Mouse (Mus musculus): ENCODE data around the gene Rsf1. TPM values are rescaled to one million over a fixed set of nuclear protein-coding genes. Genes with fewer than 3 reads are reported as not detected.
A peak's percentile ranks its signal among the peaks of the same experiment; 100 is the strongest.

Rsf1 gene
- polyA plus RNA-seq, 1 experiment from 2014 or later, result 41.7 TPM

DNA sequence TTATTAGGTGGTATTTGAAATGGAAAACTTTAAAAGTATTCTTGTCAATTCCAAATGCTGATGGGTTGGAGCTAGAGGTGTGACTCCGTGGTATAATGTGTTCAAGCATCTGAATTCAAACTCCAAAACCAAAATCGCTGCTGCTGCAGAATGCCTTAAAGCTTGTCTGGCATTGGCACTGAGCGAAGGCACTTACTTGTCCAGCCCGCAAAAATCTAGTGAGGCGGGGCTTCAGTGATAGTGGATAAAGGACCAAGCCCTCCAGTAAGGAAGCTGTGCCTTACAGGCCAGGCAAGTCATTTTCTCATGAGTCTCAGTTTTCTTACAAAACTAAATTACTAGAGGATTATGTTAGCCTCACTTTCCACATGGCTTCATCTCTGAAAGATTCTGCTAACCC is 128.1 kb downstream of the Rsf1 start:
- Histone ChIP-seq H3K4me2 (no peak overlapping the region), H3K27me3 (no peaks in the 10 kb centered on the region), H3K9ac (no peak overlapping the region), H3K9me3 (replicated peaks) (no peaks in the 10 kb centered on the region), H3K4me3 (no peak overlapping the region), H3K4me1 (no peaks in the 10 kb centered on the region), H3K27ac (no peak overlapping the region), H3K36me3 (ENCODE audit: poor library complexity, severe bottlenecking) (peaks cover 25% of the 10 kb centered on the region)
- 86% methylated on average over 5 of the region's 5 CpGs for WGBS
- ATAC-seq, result no peak

DNA sequence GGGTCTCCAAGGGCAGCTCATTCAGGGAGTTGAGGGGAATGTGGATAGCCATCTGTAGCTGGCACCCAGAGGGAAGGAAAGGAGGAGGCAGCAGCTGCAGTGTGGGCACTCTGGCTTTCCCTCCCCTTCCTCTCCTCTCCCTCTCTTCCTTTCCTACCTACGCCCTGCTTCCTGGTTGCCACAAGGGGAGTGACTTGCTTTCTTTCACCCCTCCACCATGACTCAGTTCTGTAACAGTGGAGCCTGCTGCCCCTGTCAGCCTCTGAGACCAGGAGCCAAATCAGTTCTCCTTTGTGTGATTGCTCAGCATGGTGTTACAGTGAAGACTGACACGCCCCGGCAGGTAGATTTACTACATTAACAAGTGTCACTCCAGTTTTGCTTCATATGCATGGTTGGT is 129.5 kb downstream of the Rsf1 start:
- Histone ChIP-seq H3K27me3 (no peaks in the 10 kb centered on the region), H3K36me3 (ENCODE audit: poor library complexity, severe bottlenecking) (peaks cover 34% of the 10 kb centered on the region), H3K9ac (no peak overlapping the region), H3K9me3 (replicated peaks) (no peaks in the 10 kb centered on the region), H3K4me1 (no peaks in the 10 kb centered on the region), H3K4me2 (no peak overlapping the region), H3K27ac (no peak overlapping the region), H3K4me3 (no peak overlapping the region)
- WGBS, result 91% methylated on average over 3 of the region's 3 CpGs
- ATAC-seq, result no peak

DNA sequence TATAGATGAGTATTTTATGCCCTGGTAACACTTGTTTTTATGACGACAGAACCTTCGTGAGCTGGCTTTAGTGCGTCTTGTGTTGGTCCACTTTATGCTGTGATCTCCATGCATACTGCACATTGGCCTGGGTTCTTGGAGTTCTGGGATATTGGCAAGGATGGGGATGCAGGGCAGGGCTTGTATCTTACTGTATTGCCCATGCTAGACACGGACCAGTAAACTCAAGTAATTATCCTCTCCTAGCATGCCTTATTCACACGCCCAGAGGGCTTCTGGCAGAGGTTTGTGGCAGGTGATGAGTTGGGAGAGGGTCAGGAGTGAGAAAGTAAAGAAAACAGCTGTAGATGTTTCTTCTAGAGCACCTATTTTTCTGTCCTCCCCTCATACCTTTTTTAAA is 135.0 kb downstream of the Rsf1 start:
- H3K9me3 ChIP-seq (replicated peaks), result no peaks in the 10 kb centered on the region
- no peaks in the 10 kb centered on the region for H3K4me1 ChIP-seq
- H3K36me3 ChIP-seq (ENCODE audit: poor library complexity, severe bottlenecking), result peaks cover 76% of the 10 kb centered on the region
- H3K4me3 ChIP-seq, result no peak overlapping the region
- H3K27ac ChIP-seq, result no peak overlapping the region
- ATAC-seq, result no peak
- WGBS, result 97% methylated on average over 5 of the region's 5 CpGs
- H3K27me3 ChIP-seq, result no peaks in the 10 kb centered on the region
- no peak overlapping the region for H3K9ac ChIP-seq
- no peak overlapping the region for H3K4me2 ChIP-seq

DNA sequence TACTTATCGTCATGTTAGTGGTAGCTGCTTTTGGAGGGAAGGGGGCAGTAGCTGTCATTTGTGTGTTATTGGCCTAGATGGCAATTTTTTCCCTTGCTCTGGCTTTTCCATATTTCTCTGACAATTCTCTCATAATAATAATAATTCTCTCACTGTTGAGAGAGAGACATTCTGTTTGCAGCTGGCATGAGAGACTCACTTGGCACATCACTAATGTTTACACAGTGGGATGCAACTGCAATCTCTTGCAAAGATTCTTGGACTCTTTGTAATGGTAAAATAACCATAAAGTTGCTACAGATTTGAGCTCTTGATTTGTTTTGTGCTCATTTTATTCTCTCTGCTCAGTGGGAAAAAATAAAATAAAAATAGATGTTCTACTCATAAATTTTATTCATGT is 137.6 kb downstream of the Rsf1 start:
- Histone ChIP-seq H3K4me3 (no peak overlapping the region), H3K9me3 (replicated peaks) (no peaks in the 10 kb centered on the region), H3K27ac (no peak overlapping the region), H3K4me2 (no peak overlapping the region), H3K4me1 (no peaks in the 10 kb centered on the region), H3K36me3 (ENCODE audit: poor library complexity, severe bottlenecking) (peaks cover 81% of the 10 kb centered on the region), H3K27me3 (no peaks in the 10 kb centered on the region), H3K9ac (no peak overlapping the region)
- WGBS, result 97% methylated on average over 1 of the region's 1 CpGs
- no peak for ATAC-seq

DNA sequence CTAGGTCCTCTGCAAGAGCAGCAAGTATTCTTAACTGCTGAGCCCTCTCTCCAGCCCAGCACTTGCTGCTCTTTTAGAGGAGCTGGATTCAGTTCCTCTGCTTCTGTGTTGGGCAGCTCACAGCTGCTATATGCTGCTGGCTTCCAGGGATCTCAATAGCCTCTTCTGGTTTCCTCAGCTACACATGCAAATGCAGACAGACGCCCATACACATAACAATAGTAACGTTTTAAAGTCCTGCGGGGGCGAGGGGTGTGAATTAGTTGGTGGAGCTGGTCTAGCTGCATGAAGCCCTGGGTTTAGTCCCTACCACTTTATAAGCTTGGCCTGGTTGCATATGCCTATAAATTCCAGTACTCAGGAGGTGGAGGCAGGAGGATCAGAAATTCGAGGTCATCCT is 139.4 kb downstream of the Rsf1 start:
- no peaks in the 10 kb centered on the region for H3K27me3 ChIP-seq
- no peak overlapping the region for H3K4me2 ChIP-seq
- ATAC-seq, result no peak
- 67% methylated on average over 5 of the region's 5 CpGs for WGBS
- no peak overlapping the region for H3K9ac ChIP-seq
- no peak overlapping the region for H3K4me3 ChIP-seq
- H3K27ac ChIP-seq, result no peak overlapping the region
- peaks cover 68% of the 10 kb centered on the region for H3K36me3 ChIP-seq (ENCODE audit: poor library complexity, severe bottlenecking)
- H3K9me3 ChIP-seq (replicated peaks), result no peaks in the 10 kb centered on the region
- no peaks in the 10 kb centered on the region for H3K4me1 ChIP-seq

DNA sequence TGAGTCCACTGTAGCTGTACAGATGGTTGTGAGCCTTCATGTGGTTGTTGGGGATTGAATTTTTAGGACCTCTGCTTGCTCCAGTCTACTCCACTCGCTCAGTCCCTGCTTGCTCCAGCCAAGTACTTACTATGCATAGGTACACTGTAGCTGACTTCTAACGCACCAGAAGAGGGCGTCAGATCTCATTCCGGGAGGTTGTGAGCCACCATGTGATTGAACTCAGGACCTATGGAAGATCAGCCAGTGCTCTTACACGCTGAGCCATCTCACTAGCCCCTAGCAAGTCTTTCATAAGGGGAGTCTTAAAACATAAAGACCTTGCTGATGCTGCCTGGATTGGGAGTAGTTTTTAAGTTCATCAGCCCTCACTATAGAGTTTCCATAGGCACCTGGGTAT is 140.4 kb downstream of the Rsf1 start:
- WGBS, result 83% methylated on average over 5 of the region's 5 CpGs
- Histone ChIP-seq H3K27me3 (no peaks in the 10 kb centered on the region), H3K9ac (no peak overlapping the region), H3K36me3 (ENCODE audit: poor library complexity, severe bottlenecking) (peaks cover 63% of the 10 kb centered on the region), H3K4me3 (no peak overlapping the region), H3K4me1 (no peaks in the 10 kb centered on the region), H3K27ac (no peak overlapping the region), H3K9me3 (replicated peaks) (no peaks in the 10 kb centered on the region), H3K4me2 (no peak overlapping the region)
- ATAC-seq, result no peak

DNA sequence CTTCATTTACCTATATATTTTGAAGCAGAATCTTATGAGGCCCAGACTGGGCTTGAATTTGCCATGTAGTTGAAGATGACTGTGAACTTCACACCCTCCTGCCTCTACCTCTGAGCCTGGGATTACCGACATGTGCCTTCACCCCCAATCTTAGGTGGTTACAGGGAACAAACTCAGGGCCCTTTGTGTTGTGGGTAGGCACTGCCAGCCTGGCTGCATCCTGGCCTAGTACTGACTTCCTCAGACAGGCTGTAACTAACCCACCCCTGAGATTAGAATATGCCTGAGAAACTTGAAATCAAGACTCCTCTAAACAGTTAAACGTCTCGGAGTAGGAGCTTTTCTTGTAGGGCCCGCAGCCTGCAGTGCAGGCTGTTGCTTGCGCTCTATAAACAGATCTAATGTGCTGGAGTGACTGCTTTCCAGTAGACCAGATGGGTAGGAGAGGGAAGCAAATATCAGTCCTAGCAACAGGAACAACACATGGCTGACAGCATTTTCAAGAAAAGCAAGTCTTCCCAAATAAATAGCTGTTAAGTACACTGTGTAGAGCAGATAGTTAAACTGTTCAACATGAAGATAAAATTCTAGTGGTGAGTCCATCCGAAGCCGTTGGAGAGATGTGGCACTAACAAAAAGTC is 142.7 kb downstream of the Rsf1 start:
- H3K9me3 ChIP-seq (replicated peaks), result no peaks in the 10 kb centered on the region
- H3K27ac ChIP-seq, result no peak overlapping the region
- WGBS, result 88% methylated on average over 7 of the region's 7 CpGs
- H3K4me3 ChIP-seq, result no peak overlapping the region
- ATAC-seq, result peak; percentile 50; the same call in 1 of the 2 replicates
- no peaks in the 10 kb centered on the region for H3K4me1 ChIP-seq
- H3K9ac ChIP-seq, result no peak overlapping the region
- peaks cover 52% of the 10 kb centered on the region for H3K36me3 ChIP-seq (ENCODE audit: poor library complexity, severe bottlenecking)
- no peaks in the 10 kb centered on the region for H3K27me3 ChIP-seq
- H3K4me2 ChIP-seq, result no peak overlapping the region

DNA sequence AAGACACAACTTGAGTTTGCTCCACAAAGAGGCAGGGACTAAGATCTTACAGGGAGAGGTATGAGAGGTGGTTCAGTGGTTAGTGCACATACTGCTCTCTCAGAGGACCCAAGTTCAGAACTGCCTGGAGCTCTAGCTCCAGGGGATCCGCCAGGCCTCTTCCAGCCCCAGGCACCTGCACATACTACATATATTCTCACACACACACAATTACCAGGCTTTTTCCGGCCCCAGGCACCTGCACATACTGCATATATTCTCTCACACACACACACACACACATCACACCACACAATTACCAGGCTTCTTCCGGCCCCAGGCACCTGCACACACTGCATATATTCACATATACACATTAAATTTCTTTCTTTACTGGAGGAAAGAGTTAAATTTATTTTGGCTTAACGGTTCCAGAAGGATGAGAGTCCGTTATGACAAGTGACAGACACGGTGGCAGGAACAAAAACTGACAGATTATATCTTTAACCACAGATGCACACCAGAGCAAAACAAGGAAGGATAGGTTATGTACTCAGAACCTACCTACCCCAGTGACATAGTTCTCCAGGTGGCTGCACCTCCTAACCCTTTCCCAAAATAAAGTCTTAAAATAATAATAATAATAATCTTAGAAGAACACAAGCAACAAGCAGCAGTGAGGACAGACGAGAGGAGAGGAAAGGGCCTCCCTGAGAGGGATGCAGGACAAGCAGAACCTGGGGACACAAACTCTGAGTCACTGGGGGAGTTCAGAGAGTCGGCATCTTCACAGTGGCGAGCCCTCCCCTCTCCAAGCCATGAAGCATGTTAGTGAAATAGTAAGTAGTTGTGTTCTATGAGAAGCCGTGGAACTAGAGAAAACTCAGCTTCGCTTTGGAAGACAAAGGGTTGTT is 144.2 kb downstream of the Rsf1 start:
- Histone ChIP-seq H3K27ac (no peak overlapping the region; the same call in 1 of the 2 replicates), H3K9me3 (replicated peaks) (no peaks in the 10 kb centered on the region), H3K4me2 (no peak overlapping the region), H3K27me3 (no peaks in the 10 kb centered on the region), H3K4me3 (no peak overlapping the region), H3K36me3 (ENCODE audit: poor library complexity, severe bottlenecking) (peaks cover 37% of the 10 kb centered on the region), H3K9ac (no peak overlapping the region), H3K4me1 (peaks cover 7% of the 10 kb centered on the region; the same call in 1 of the 2 replicates)
- ATAC-seq, result no peak
- WGBS, result 90% methylated on average over 11 of the region's 11 CpGs

DNA sequence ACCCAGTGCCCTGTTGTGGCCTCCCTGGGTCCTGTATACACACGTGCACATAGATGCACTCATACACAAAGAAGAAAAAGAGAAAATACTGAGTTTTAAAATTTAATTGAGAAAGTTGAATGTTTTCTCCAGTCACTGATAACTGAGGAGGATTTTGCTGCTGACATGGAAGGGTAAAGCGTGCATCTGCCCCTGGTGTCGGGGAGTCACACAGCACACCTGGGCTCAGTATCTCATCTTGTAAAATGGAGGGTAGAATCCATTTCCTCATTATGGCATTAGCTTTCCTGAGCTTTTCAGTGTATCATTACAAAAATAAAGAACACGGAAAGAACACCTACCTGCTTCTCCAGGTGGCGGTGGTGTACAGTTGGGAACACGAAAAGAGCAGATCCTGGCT is 145.7 kb downstream of the Rsf1 start:
- H3K36me3 ChIP-seq (ENCODE audit: poor library complexity, severe bottlenecking), result peaks cover 22% of the 10 kb centered on the region; the same call in 1 of the 2 replicates
- H3K4me2 ChIP-seq, result no peak overlapping the region
- no peak overlapping the region for H3K27ac ChIP-seq
- no peak overlapping the region for H3K4me3 ChIP-seq
- no peak overlapping the region for H3K9ac ChIP-seq
- ATAC-seq, result no peak
- peaks cover 11% of the 10 kb centered on the region; the same call in 1 of the 2 replicates for H3K4me1 ChIP-seq
- H3K27me3 ChIP-seq, result no peaks in the 10 kb centered on the region
- no peaks in the 10 kb centered on the region for H3K9me3 ChIP-seq (replicated peaks)
- 96% methylated on average over 6 of the region's 6 CpGs for WGBS

DNA sequence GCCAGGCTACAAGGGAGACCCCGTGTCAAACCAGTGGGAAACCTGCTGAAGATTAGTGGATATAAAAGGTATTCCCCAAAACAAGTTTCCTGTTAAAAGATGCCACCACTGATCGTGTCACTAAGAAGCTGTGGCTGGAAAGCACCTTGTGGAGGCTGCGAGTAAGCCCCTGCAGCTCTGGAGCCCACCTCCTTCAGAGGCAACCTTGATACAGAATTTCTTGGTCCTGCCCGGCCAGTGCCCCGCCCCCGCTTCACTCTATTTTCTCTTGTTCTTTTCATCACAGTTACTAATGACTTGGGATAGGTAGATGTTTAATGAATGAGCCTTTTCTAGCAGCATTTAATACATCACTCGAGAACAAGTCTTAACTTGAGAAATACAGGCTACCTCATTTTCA is 146.4 kb downstream of the Rsf1 start:
- no peak overlapping the region for H3K4me3 ChIP-seq
- H3K36me3 ChIP-seq (ENCODE audit: poor library complexity, severe bottlenecking), result peaks cover 15% of the 10 kb centered on the region; the same call in 1 of the 2 replicates
- H3K27ac ChIP-seq, result no peak overlapping the region
- H3K9ac ChIP-seq, result no peak overlapping the region
- no peaks in the 10 kb centered on the region for H3K9me3 ChIP-seq (replicated peaks)
- 68% methylated on average over 7 of the region's 7 CpGs for WGBS
- H3K4me2 ChIP-seq, result no peak overlapping the region
- H3K27me3 ChIP-seq, result no peaks in the 10 kb centered on the region
- no peak for ATAC-seq
- H3K4me1 ChIP-seq, result peaks cover 11% of the 10 kb centered on the region; the same call in 1 of the 2 replicates

DNA sequence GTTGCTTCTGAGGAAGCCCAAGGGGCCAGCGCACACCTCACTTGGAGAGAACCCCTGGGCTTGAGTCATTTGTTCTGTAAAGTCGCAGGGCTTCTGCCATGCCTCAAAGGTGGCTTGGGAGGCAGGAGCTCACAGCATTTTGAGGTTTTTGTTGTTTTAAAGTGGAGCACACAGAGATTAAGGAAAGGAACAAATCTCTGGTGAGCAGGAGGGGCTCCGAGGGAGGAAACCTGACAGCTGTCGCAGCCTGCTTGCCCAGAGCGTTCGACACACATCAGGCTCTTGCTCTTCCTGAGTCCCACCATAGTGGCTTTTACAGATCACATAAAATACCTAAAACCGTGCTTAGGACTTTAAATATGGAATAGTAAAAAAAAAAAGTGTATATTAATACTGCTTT is 147.1 kb downstream of the Rsf1 start:
- no peak for ATAC-seq
- Histone ChIP-seq H3K9me3 (replicated peaks) (no peaks in the 10 kb centered on the region), H3K4me3 (no peak overlapping the region), H3K4me2 (no peak overlapping the region), H3K9ac (no peak overlapping the region), H3K27ac (no peak overlapping the region), H3K27me3 (no peaks in the 10 kb centered on the region), H3K4me1 (peaks cover 11% of the 10 kb centered on the region; the same call in 1 of the 2 replicates), H3K36me3 (ENCODE audit: poor library complexity, severe bottlenecking) (peaks cover 14% of the 10 kb centered on the region; the same call in 1 of the 2 replicates)
- WGBS, result 66% methylated on average over 7 of the region's 7 CpGs
